Mouse (Mus musculus): Measurements from ENCODE around the gene Carmil1. TPM values are rescaled to one million over a fixed set of nuclear protein-coding genes. Genes with fewer than 3 reads are reported as not detected.

The Carmil1 gene
- polyA plus RNA-seq, 1 experiment from 2014 or later: 21.8 TPM

DNA sequence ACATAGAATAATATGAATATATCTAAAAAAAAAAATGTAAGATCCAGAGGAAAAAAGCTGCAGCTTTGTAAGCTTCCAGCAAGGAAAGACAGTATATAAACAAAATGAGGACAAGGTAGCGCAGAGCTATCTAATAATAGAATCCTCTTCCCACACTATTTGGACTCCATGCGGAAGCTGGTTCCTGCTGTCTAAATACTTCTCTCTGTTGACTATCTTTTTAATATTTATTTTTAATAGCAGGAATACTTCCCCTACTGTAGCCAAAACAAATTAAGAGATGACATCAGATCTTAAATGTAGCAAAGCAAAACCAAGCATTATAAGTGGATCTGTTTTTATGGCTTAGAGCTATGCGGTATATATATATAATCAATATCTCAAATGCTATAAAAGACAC is 27.0 kb downstream of the Carmil1 start:
- H3K4me2 ChIP-seq (replicated peaks): no peak overlapping the region

DNA sequence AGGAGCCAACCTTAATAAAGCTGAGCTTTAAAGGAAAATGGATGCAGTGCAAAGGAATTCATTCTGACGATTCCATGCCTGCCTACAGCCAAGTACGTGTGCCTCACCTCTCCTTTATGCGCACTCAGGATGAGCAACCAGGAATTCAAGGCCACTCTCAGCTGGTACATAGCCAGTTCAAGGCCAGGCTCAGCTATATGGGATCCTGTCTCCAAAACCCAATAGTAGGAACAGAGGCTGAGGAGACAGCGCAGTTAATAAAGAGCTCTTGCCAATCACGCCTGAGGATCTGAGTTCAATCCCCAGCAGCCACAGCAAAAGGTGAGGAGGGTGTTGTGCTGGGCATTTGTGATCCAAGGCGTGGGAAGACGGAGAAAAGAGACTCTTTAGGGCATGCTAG is 29.4 kb downstream of the Carmil1 start:
- H3K4me3 ChIP-seq (replicated peaks): no peak overlapping the region
- H3K36me3 ChIP-seq: no peaks in the 10 kb centered on the region
- no peak overlapping the region for H3K9ac ChIP-seq (replicated peaks)
- no peak overlapping the region for H3K4me2 ChIP-seq (replicated peaks)
- H3K27me3 ChIP-seq: no peaks in the 10 kb centered on the region
- no peak overlapping the region for H3K27ac ChIP-seq
- H3K4me1 ChIP-seq (replicated peaks): no peaks in the 10 kb centered on the region
- 91% methylated on average over 7 of the region's 7 CpGs for WGBS
- no peaks in the 10 kb centered on the region for H3K9me3 ChIP-seq
- ATAC-seq: no peak

More for the DNA sequence above, 27.0 kb downstream of the Carmil1 start:
- Histone ChIP-seq H3K4me3 (replicated peaks) (no peak overlapping the region), H3K4me1 (replicated peaks) (no peaks in the 10 kb centered on the region), H3K27me3 (no peaks in the 10 kb centered on the region), H3K27ac (no peak overlapping the region), H3K9ac (replicated peaks) (no peak overlapping the region), H3K36me3 (no peaks in the 10 kb centered on the region), H3K9me3 (no peaks in the 10 kb centered on the region)
- no peak for ATAC-seq
- WGBS: 91% methylated on average over 3 of the region's 3 CpGs

DNA sequence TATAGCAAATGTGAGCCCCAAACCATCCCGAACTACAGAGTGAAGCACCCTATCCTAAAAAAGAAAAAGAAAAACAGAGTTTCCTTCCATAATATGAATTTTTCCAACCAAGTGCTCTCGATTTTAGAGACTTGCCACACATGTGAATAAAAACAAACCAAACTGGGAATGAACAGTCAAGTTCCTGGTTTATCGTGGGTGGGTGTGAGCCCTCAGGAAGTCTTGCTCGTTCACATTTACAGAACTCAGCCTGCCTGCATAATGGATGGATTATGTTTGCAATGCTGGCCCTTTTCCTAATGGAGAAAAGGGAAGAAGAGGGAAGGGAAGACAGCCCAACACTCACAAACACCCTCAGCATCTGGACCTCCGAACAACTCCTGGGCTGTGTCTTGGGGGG is 32.7 kb downstream of the Carmil1 start:
- Histone ChIP-seq H3K9me3 (no peaks in the 10 kb centered on the region), H3K4me1 (replicated peaks) (peaks cover 1% of the 10 kb centered on the region; the same call in 1 of the 2 replicates), H3K4me3 (replicated peaks) (no peak overlapping the region), H3K27ac (no peak overlapping the region), H3K9ac (replicated peaks) (no peak overlapping the region), H3K4me2 (replicated peaks) (no peak overlapping the region), H3K36me3 (no peaks in the 10 kb centered on the region), H3K27me3 (no peaks in the 10 kb centered on the region)
- ATAC-seq: no peak
- WGBS: 92% methylated on average over 5 of the region's 5 CpGs

GRCm38 (mm10) chr13:24247441-24247840 is 33.2 kb downstream of the Carmil1 start:
- H3K9me3 ChIP-seq: no peaks in the 10 kb centered on the region
- H3K9ac ChIP-seq (replicated peaks): no peak overlapping the region
- no peaks in the 10 kb centered on the region for H3K36me3 ChIP-seq
- H3K27ac ChIP-seq: no peak overlapping the region
- 91% methylated on average over 3 of the region's 3 CpGs for WGBS
- no peak overlapping the region for H3K4me3 ChIP-seq (replicated peaks)
- no peak overlapping the region for H3K4me2 ChIP-seq (replicated peaks)
- peaks cover 6% of the 10 kb centered on the region; the same call in 1 of the 2 replicates for H3K4me1 ChIP-seq (replicated peaks)
- no peaks in the 10 kb centered on the region for H3K27me3 ChIP-seq
- no peak for ATAC-seq

- Histone ChIP-seq H3K4me3 (replicated peaks) (no peak overlapping the region), H3K36me3 (no peaks in the 10 kb centered on the region), H3K9me3 (no peaks in the 10 kb centered on the region), H3K4me1 (replicated peaks) (peaks cover 9% of the 10 kb centered on the region; the same call in 1 of the 2 replicates), H3K9ac (replicated peaks) (no peak overlapping the region), H3K27ac (no peak overlapping the region), H3K4me2 (replicated peaks) (no peak overlapping the region), H3K27me3 (no peaks in the 10 kb centered on the region)
- ATAC-seq: no peak
- 88% methylated on average over 6 of the region's 6 CpGs for WGBS
Measured at GRCm38 (mm10) chr13:24246266-24246665, 34.3 kb downstream of the Carmil1 start.

- Histone ChIP-seq H3K36me3 (no peaks in the 10 kb centered on the region), H3K4me3 (replicated peaks) (no peak overlapping the region), H3K4me2 (replicated peaks) (no peak overlapping the region), H3K9me3 (no peaks in the 10 kb centered on the region), H3K27ac (no peak overlapping the region), H3K27me3 (no peaks in the 10 kb centered on the region), H3K4me1 (replicated peaks) (peaks cover 9% of the 10 kb centered on the region; the same call in 1 of the 2 replicates), H3K9ac (replicated peaks) (no peak overlapping the region)
- WGBS: 78% methylated on average over 11 of the region's 11 CpGs
- no peak for ATAC-seq
Measured at GRCm38 (mm10) chr13:24244613-24245012, 36.0 kb downstream of the Carmil1 start.

DNA sequence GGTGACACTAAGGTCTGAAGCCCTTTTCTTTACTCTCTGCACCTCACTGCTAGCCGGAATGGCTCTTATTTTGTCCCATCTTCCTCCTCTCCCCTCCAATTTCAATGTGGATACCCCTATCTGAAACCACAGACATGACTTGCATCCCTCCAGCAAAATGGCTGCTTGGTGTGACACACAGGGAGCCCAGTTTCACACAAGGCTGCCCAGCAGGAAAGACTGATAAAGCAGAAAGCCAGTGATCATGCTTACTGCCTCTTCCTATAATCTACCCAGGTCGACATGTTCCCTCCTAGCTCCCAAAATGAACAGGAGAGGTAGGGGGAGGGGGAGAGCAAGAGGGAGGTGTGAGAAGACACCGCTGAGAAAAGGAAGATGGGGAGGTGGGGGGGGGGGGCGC is 36.6 kb downstream of the Carmil1 start:
- WGBS: 73% methylated on average over 4 of the region's 4 CpGs
- H3K4me2 ChIP-seq (replicated peaks): no peak overlapping the region
- H3K27ac ChIP-seq: no peak overlapping the region
- H3K9ac ChIP-seq (replicated peaks): no peak overlapping the region
- no peak for ATAC-seq
- H3K4me1 ChIP-seq (replicated peaks): peaks cover 9% of the 10 kb centered on the region; the same call in 1 of the 2 replicates
- no peaks in the 10 kb centered on the region for H3K9me3 ChIP-seq
- no peaks in the 10 kb centered on the region for H3K36me3 ChIP-seq
- no peaks in the 10 kb centered on the region for H3K27me3 ChIP-seq
- H3K4me3 ChIP-seq (replicated peaks): no peak overlapping the region

- no peak for ATAC-seq
- Histone ChIP-seq H3K27me3 (no peaks in the 10 kb centered on the region), H3K4me3 (replicated peaks) (no peak overlapping the region), H3K4me2 (replicated peaks) (no peak overlapping the region), H3K9ac (replicated peaks) (no peak overlapping the region), H3K9me3 (no peaks in the 10 kb centered on the region), H3K4me1 (replicated peaks) (peaks cover 9% of the 10 kb centered on the region; the same call in 1 of the 2 replicates), H3K36me3 (no peaks in the 10 kb centered on the region), H3K27ac (no peak overlapping the region)
- WGBS: 41% methylated on average over 5 of the region's 5 CpGs
Measured at GRCm38 (mm10) chr13:24242429-24243106, 38.0 kb downstream of the Carmil1 start.

DNA sequence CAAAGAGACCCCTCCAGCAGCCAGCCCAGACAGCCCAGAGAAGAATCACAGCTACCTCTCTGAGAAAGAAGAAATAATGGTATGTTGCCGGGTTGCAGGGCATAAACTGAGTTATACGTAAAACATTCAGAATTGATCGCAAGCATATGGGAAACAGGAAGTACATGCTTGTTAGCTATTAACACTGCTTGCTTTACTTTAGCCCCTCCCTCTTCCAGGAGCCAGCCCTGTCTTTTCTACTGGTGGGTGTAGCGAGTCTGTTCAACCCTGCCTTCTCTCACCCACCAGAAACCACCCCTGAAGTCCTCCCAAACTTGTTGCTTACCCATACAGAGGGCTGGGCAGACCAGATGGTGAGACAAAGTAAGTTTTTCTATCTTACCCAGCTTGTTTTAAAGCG is 39.4 kb downstream of the Carmil1 start:
- H3K9me3 ChIP-seq: no peaks in the 10 kb centered on the region
- H3K9ac ChIP-seq (replicated peaks): no peak overlapping the region
- H3K27ac ChIP-seq: no peak overlapping the region
- 88% methylated on average over 5 of the region's 5 CpGs for WGBS
- no peak overlapping the region for H3K4me2 ChIP-seq (replicated peaks)
- H3K4me3 ChIP-seq (replicated peaks): no peak overlapping the region
- no peaks in the 10 kb centered on the region for H3K27me3 ChIP-seq
- no peaks in the 10 kb centered on the region for H3K36me3 ChIP-seq
- ATAC-seq: no peak
- peaks cover 9% of the 10 kb centered on the region; the same call in 1 of the 2 replicates for H3K4me1 ChIP-seq (replicated peaks)

DNA sequence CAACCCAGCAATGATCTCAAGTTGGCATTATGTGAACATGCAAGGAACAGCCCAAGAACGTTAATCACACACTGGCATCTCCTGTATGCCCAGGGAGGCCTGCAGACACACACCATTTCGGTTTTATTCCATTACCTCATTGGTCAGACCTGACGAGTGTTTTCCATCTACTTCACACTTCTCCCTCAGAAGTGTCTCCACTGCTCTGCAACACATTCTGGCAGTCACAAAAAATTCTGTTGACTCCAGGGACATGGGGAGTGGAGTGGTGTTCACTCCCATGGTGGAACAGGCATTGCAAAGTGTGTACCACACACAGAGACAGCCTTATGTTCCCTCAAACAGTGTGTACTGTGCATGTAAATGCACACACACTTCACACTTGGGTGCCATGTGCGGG is 40.2 kb downstream of the Carmil1 start:
- Histone ChIP-seq H3K27ac (no peak overlapping the region), H3K36me3 (no peaks in the 10 kb centered on the region)
- no peak for ATAC-seq

GRCm38 (mm10) chr13:24238456-24239120 is 42.0 kb downstream of the Carmil1 start:
- no peak for ATAC-seq
- WGBS: 86% methylated on average over 3 of the region's 3 CpGs
- no peak overlapping the region for H3K9ac ChIP-seq (replicated peaks)

More for the DNA sequence above, 40.2 kb downstream of the Carmil1 start:
- H3K4me1 ChIP-seq (replicated peaks): peaks cover 9% of the 10 kb centered on the region; the same call in 1 of the 2 replicates
- H3K9me3 ChIP-seq: no peaks in the 10 kb centered on the region
- H3K9ac ChIP-seq (replicated peaks): no peak overlapping the region
- H3K27me3 ChIP-seq: no peaks in the 10 kb centered on the region
- WGBS: 92% methylated on average over 4 of the region's 4 CpGs
- H3K4me2 ChIP-seq (replicated peaks): no peak overlapping the region
- H3K4me3 ChIP-seq (replicated peaks): no peak overlapping the region

GRCm38 (mm10) chr13:24236736-24237135 is 43.9 kb downstream of the Carmil1 start:
- Histone ChIP-seq H3K9ac (replicated peaks) (no peak overlapping the region), H3K4me2 (replicated peaks) (no peak overlapping the region), H3K4me1 (replicated peaks) (peaks cover 3% of the 10 kb centered on the region; the same call in 1 of the 2 replicates), H3K9me3 (no peaks in the 10 kb centered on the region), H3K4me3 (replicated peaks) (no peak overlapping the region), H3K27ac (no peak overlapping the region), H3K27me3 (no peaks in the 10 kb centered on the region), H3K36me3 (no peaks in the 10 kb centered on the region)
- WGBS: 83% methylated on average over 4 of the region's 4 CpGs
- no peak for ATAC-seq

More at GRCm38 (mm10) chr13:24238456-24239120, 42.0 kb downstream of the Carmil1 start:
- Histone ChIP-seq H3K4me3 (replicated peaks) (no peak overlapping the region), H3K9me3 (no peaks in the 10 kb centered on the region), H3K4me1 (replicated peaks) (peaks cover 9% of the 10 kb centered on the region), H3K36me3 (no peaks in the 10 kb centered on the region), H3K27me3 (no peaks in the 10 kb centered on the region), H3K4me2 (replicated peaks) (no peak overlapping the region), H3K27ac (no peak overlapping the region)

Measured in midbrain, embryonic 13.5 days (tissue).